Mouse (Mus musculus): Measurements from ENCODE around the gene Tctn3. TPM values are rescaled to one million over a fixed set of nuclear protein-coding genes. Genes with fewer than 3 reads are reported as not detected.

Gene Tctn3
- polyA plus RNA-seq, 1 experiment from 2014 or later = 10.6 TPM

Other genes with a start within 250 kb of the Tctn3 start
- 80.0 and 84.3 TPM in 2 replicates for gene Sorbs1, start 98.5 kb downstream of the Tctn3 start, polyA plus RNA-seq (2015; fragmentation: Nextera tagmentation; extraction: Ambion mirVana)
- gene Aldh18a1, start 23.8 kb downstream of the Tctn3 start, polyA plus RNA-seq (2015; fragmentation: Nextera tagmentation; extraction: Ambion mirVana) = 299 and 355 TPM in 2 replicates
- 7.5 and 7.6 TPM in 2 replicates for gene Entpd1, start 133 bp upstream of the Tctn3 start, polyA plus RNA-seq (2015; fragmentation: Nextera tagmentation; extraction: Ambion mirVana)
- not detected in 2 replicates for gene Cc2d2b, start 136.5 kb upstream of the Tctn3 start, polyA plus RNA-seq (2015; fragmentation: Nextera tagmentation; extraction: Ambion mirVana)
- 6.2 and 7.8 TPM in 2 replicates for gene Ccnj, start 219.0 kb upstream of the Tctn3 start, polyA plus RNA-seq (2015; fragmentation: Nextera tagmentation; extraction: Ambion mirVana)

Data from intestine, embryonic 16.5 days (tissue).